Mouse (Mus musculus) left cerebral cortex, postnatal 10 days (tissue): ENCODE measurements around the gene Hlx. TPM values are rescaled to one million over a fixed set of nuclear protein-coding genes. Genes with fewer than 3 reads are reported as not detected.

Experiments used
- DNase-seq, 2 experiments: peaks; one replicate each; pipeline ENCODE4 v3.0.0; 2021 to 2022; ENCODE audit warnings: low spot score in 2 of 2, mixed read lengths in 1 of 2; ENCODE audit errors: extremely low spot score in 1 of 2
- intact Hi-C: fragments of 180-260 bp; cut with DNase I; formaldehyde crosslinking; loops from one replicate; pipeline ENCODE4 v1.15.1; 2025
- total RNA-seq, 2 experiments: library from RNA; stranded (reverse); gene quantifications; 2 replicates each; pipeline ENCODE4 v1.2.3; 2021

The Hlx gene
- total RNA-seq, 2 experiments from 2014 or later, result 1.2 to 1.6 TPM

GRCm38 (mm10) chr1:184734991-184735920 is 2.8 kb upstream of the Hlx start:
- intact Hi-C loops, result loop anchor here (5.0 kb wide), 1 partner anchor 288 kb away; no protein-coding TSS in a partner anchor

GRCm38 (mm10) chr1:184734067-184734830 is 1.8 kb upstream of the Hlx start:
- intact Hi-C loops, result loop anchor here (5.0 kb wide), 1 partner anchor 287 kb away; no protein-coding TSS in a partner anchor
- peak in 1 of 2 experiments; percentile 40 for DNase-seq

More at GRCm38 (mm10) chr1:184734991-184735920, 2.8 kb upstream of the Hlx start:
- DNase-seq, result peak in 1 of 2 experiments; percentile 66

- DNase-seq, result no peak
- intact Hi-C loops, result loop anchor here (5.0 kb wide), 1 partner anchor 286 kb away; no protein-coding TSS in a partner anchor
These were observed 1.1 kb upstream of the Hlx start for GRCm38 (mm10) chr1:184733300-184734066.

- DNase-seq, result peak in 1 of 2 experiments; percentile 69
- intact Hi-C loops, result loop anchor here (5.0 kb wide), 1 partner anchor 285 kb away; no protein-coding TSS in a partner anchor
These were observed 524 bp downstream of the Hlx start for GRCm38 (mm10) chr1:184731644-184732545.

- no peak for DNase-seq
- intact Hi-C loops, result loop anchor here (5.0 kb wide), 1 partner anchor 284 kb away; no protein-coding TSS in a partner anchor
These were observed 1.3 kb downstream of the Hlx start for GRCm38 (mm10) chr1:184731091-184731640.

GRCm38 (mm10) chr1:184730453-184731013 is 1.9 kb downstream of the Hlx start:
- no peak for DNase-seq
- intact Hi-C loops, result loop anchor here (5.0 kb wide), 1 partner anchor 283 kb away; no protein-coding TSS in a partner anchor

- intact Hi-C loops, result loop anchor here (5.0 kb wide), 1 partner anchor 282 kb away; no protein-coding TSS in a partner anchor
- DNase-seq, result no peak
These were observed 2.9 kb downstream of the Hlx start for GRCm38 (mm10) chr1:184729357-184730140.

- DNase-seq, result no peak
- intact Hi-C loops, result no loop called here
These were observed 3.8 kb downstream of the Hlx start for GRCm38 (mm10) chr1:184728561-184729115.

- peak in 1 of 2 experiments; percentile 49 for DNase-seq
- intact Hi-C loops, result no loop called here
These were observed 4.8 kb downstream of the Hlx start for GRCm38 (mm10) chr1:184727401-184728265.

- intact Hi-C loops, result no loop called here
- no peak for DNase-seq
These were observed 5.7 kb downstream of the Hlx start for GRCm38 (mm10) chr1:184726576-184727300.

- no peak for DNase-seq
- intact Hi-C loops, result no loop called here
These were observed 7.1 kb downstream of the Hlx start for GRCm38 (mm10) chr1:184725318-184725790.

- intact Hi-C loops, result no loop called here
- DNase-seq, result no peak
These were observed 7.7 kb downstream of the Hlx start for GRCm38 (mm10) chr1:184724551-184725317.

GRCm38 (mm10) chr1:184723899-184724298 is 8.5 kb downstream of the Hlx start:
- DNase-seq, result no peak
- intact Hi-C loops, result no loop called here

- intact Hi-C loops, result no loop called here
- DNase-seq, result no peak
These were observed 11.3 kb downstream of the Hlx start for GRCm38 (mm10) chr1:184721121-184721520.
